Mouse (Mus musculus) cerebral cortex, adult 2 months (tissue): ENCODE measurements around the gene Npas3.

Source experiments
- WGBS: fragments of 180-500 bp; shearing (Covaris S2); methylation state at CpG from one replicate; pipeline ENCODE4 v1.1.7; 2018; 5-methylcytosine and 5-hydroxymethylcytosine counted together

The Npas3 gene

DNA sequence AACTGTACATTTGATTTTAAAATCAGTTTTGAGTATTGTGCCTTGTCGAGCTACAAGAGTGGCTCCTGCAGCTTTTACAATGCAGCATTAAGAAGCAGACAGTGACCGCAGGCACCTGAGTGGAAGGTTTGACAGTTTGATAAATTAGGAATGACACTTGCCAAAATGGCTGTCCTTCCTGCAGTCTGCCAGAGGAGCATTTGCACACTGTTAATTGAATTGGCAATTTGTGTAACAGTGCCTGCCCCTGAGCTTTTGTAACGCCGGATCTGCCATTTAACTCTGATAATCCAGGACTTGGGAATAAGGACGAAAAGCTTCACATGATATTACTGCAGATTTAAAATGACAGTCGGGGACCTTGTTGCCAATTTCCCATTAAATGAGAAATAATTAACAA lies 357.2 kb downstream of the Npas3 start:
- WGBS: 75% methylated on average over 6 of the region's 6 CpGs

DNA sequence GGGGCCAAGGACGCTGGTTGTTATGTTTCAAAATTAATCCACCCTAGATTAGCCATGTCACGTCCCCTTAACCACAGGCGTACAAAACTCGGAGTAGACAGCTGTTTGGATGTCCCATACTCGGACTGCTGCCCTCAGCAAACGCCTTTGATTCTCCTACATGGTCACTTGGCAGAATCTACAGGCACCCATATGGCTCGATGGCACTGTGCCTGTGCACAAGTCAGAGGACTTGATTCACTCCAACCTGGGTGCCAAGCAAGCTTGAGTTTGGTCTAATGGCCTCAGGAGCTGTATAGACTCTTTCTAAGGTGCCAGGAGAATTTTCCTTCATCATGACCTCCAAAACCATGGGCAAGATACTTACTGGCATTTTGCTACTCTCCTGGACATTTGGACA lies 363.6 kb downstream of the Npas3 start:
- WGBS: 76% methylated on average over 7 of the region's 7 CpGs

DNA sequence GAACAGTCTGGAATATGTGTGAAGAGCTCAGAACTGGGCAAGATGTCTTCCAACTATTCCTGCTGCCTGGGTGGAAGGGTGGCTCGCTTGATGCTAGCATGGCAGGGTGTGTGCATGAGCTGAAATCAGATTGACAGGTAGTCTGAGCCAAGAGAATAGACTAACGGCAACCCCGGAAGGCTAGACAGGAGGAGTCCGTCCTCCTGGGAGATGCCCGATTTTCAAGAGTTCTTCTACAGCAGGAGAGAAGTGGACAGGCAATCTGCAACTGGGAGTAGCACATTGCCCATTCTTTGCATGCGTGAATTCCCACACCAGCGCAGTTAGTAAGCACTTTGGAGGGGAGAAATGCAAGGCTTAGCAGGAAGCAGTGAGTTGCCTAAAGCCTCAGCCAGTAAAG lies 372.8 kb downstream of the Npas3 start:
- 73% methylated on average over 7 of the region's 7 CpGs for WGBS

DNA sequence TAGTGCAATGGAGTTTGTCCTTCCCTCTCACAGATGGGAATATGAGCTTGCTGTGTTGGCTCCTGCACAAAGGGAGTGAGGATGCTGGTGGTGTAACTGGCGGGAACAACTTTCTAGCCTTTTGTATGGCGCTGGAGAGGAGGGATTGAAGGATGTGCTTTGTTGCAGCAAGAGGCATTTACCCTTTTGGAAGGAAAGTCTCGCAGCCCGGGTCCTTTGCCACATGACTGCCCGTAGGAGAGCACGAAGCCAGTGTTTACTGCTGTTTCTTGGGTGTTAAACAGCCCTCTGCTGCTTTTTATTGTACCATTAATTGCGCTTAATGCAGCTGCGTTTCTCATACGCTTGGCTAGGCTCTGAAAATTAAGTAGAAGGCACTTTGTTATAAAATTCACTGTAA lies 375.3 kb downstream of the Npas3 start:
- WGBS: 61% methylated on average over 9 of the region's 9 CpGs

DNA sequence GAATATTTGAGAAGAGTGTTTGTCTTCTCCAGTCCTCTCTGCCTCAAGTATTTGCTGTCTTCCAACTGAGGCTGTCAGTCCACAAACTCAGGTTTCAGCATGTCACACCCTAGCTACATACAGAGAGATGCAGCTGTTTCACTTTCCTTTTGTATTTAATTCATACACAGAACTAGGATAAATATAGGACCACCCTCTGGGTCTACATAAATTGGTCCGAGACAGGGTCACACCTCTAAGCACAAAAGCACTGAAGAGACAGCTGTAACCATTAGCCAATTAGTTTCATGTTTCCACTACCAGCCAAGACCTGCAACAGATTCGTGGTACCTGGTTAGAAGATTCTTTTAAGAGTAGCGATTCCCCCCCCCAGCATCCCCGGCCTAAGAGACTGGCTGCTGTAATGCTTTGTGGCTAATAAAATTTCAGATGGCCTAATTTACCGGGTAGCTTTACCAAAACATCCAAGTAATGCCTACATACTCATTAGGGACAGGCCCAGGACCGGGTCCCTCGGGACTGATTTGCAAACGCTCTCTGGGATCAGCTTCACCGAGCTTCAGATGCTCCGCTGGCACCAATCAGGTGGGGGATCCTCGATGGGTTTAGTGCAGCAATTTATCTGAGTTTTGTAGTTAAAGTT lies 376.0 kb downstream of the Npas3 start:
- WGBS: 65% methylated on average over 11 of the region's 11 CpGs

DNA sequence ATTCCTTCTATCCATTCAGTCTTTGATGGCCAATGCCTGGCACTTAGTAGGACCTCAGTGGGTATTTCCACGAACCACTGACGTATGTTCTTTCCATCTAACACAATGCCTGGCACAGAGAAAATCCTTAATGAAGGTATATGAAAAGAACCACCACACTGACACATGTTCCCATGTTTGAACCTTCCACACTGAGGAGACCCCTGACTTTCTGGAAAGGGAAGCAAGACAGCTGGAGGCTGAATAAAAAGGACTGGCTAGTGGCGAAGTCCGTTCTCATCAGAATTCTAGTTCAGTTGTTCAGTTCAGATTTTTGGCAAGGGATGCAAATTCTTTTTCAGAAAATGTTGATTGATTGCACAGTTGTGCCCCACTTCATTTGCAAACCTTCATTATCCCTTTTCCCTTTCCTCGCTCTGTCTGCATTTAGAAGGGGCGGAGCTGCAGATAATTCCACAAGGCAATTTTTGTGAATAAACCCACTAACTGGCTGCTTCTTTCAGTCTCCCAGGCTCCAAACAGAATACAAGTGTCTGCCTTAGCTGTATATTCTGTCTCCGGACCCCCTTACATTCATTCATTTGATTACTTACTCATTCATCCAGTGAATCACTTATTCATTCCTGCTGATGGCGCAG lies 381.1 kb downstream of the Npas3 start:
- WGBS: 68% methylated on average over 8 of the region's 8 CpGs

DNA sequence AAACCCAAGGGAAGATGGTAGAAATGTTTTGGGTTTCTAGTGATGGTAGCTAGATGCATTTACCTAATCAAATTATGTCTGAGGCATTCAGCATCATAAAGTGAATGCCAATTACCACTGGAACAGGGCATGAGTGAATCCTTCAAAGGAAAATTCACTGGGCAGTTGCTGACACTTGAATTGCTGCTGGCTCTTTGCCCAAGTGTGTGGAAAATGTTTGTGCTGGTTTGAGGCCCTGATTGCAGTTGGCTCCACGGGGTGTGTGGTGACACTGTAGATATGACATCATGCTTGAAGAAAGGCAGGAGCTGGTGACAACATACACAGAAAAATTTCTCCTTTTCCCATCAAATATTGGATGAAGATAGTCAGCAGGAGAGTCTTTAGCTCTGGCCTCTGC lies 382.1 kb downstream of the Npas3 start:
- 38% methylated on average over 1 of the region's 1 CpGs for WGBS

DNA sequence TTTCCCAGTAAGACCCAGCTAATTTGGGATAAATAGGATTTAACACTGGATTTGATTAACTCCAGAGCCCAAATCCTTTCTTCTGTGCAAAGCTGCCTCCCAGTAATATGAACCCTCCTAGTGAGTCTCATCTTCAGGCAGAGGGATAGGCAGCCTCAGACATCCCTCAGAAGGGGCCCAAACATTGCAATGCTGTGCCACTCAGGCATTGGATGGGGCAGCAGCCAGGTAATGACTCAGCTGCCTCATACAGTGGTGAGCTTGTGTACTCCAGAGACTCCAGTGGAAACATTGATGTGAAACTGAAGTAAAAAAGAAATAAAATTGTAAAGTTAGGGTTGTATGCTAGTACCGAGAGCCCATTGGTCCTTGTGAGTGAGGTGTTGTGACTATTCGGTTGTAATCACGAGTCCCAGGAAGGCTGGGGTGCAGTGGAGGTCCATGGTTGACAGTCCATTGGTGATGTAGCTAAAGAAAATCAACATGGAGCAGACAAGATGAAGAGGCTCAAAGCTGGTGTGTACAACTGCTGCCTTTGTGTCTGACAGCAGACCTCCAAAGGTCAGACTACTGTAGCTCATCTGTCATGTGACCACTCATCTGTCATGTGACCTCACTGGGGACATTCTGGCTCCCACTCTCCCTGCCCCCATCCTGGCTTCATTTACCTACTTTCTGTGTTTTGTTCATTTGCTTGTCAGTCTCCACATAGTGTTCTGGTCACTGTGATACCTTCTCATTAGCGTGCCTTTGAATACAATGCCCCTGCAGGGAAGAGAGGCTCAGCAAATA lies 383.0 kb downstream of the Npas3 start:
- WGBS: 88% methylated on average over 4 of the region's 4 CpGs

DNA sequence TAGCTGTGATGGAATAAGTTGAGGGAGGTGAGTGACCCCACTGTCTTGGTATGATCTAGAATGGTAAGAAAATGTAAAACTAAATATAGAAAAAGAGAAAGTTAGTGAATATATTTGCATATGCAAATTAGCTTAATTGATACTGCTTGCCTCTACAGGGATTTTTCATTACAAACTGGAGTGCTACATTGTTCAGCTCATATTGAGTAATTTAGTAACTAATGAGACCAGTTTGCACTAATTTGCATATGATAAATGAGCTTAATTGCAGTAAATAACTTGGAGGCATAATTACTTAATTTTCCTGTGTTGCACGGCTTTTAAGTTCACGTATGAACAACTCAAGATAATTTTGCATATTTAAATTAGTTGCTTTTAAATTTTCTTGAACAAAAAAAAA lies 398.8 kb downstream of the Npas3 start:
- WGBS: 67% methylated on average over 2 of the region's 2 CpGs

DNA sequence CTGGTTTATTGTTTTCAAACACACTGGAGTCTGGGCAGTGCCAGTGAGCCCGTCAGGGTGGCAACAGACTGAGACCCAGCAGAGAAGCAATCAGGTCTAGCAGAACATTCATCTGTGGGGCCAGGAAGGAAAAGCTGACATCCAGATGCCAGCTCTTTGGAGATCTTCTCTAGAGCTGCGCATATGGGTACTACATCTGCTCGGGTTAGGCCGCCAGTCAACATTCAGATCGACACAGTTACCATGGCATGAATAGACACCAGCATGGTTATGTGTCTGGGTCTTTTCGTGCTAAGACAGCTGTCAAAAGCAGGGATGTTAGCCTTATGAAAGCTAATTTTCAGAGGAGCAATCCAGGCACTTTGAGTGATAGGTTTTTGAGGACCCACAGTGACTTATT lies 407.8 kb downstream of the Npas3 start:
- WGBS: 84% methylated on average over 6 of the region's 6 CpGs

DNA sequence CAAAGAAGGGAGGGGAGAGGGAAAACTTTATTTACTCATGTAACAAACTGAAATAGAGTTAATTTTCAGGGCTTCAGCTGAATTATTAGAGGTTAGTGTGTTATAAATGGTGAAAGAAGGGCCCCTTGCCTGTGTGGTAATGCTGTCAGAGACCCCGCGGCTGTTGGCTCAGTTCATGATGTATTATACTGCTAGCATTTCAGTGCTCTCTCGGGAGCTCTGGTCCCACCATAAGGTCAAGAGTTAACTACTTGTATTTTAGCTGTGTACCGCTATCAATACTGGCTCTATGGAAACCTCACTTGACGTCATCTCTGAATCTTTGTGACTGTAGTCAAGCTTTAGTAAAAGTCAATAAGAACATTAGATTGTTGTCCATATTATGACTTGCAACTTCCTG lies 415.6 kb downstream of the Npas3 start:
- WGBS: 79% methylated on average over 5 of the region's 5 CpGs

DNA sequence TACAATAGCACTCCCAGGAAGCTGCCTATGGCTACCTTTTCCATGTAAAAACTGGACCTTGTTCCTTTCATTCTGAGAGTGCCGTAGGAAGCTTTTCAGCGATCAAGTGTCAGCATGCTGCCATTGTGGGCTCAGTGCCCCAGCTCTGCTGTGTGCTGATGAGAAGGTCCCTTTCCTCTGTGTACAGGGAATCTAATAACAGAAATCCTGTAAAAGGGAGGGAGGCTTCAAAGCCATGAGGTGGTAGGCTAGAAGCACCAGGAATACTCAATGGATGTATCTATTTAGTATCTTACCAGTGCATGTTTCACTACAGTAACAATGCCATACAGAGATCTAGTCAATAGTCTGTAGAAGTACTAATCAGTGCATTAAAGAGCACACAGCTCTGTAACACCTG lies 423.4 kb downstream of the Npas3 start:
- WGBS: 86% methylated on average over 2 of the region's 2 CpGs

DNA sequence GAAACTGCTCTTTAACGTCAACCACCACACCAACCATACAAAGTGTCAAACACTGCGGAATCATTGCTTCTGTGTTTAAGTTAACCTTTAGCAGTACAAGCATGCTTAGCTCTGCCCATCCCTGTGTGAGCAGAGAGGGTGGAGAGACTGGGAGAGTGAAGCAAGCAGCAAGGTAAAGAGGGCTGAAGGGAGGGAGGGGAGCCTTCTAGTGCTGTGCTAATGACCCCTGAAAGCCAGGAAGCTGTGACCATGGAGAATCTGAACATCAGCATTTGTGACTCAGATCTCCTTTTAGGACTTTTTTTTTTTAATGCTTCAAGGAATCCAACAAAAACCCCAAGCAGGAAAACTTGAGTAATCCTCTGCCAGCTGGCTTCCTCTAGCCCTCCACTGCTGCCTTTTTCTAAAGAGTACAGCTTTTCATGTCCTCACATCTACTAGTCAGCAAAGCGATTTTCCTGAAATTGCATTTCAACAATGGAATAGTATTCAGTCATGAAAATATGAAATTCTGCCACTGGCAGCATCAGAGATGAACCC lies 428.7 kb downstream of the Npas3 start:
- WGBS: 60% methylated on average over 3 of the region's 3 CpGs

DNA sequence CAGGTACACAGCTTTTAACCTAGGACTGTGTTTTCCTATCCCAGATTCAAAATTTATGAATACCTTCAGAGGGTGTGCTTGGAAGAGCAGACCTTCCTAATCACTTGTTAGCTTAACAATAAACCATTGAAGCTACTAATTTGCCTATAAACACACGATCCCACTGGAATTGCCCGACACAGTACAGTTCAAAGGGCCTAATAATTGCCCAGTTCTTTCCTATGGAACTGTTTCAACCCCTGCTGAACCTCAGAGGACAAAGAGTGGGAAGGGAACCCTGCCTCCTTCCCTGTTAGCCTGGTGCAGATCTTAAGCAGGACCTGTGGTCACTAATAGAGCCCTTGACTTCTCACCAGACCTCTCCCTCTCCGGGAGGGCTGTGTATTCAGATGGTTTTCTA lies 429.7 kb downstream of the Npas3 start:
- WGBS: 53% methylated on average over 3 of the region's 3 CpGs

DNA sequence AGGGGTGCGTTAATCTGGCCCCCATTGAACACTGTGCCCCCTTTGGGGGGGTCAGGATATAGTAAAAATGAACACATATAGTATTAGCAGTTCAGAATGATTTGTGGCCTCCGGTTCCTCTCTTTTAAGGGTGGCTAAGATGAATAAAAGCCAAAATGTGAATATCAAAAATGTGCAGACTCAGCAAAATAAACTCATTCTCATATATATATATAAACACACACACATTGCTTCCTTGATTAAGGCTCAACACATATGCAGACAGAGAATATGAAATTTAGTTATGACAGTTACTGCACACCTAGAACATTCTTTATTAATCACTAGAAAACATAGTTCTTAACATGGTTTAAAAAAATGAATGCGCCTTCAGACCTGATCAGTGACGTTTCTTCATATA lies 430.7 kb downstream of the Npas3 start:
- 96% methylated on average over 4 of the region's 4 CpGs for WGBS

DNA sequence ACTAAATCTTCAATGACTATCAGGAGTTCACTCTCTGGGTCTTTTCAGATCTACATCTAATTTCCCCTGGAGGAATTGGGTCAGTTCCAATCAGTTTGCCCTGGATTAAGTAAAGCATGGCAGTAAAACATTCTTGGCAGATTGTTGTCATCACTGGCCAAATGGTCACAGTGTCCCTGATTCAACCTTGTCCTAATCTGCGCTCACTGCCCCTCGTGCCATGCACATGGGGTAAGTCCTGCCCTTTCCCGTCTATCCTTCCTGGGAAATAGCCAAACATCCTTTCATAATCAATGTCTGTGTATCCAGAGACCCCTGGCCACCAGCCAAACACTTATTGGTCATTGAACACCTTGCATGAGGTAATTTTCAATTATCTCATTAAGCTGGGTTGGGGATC lies 432.0 kb downstream of the Npas3 start:
- WGBS: 68% methylated on average over 3 of the region's 3 CpGs

DNA sequence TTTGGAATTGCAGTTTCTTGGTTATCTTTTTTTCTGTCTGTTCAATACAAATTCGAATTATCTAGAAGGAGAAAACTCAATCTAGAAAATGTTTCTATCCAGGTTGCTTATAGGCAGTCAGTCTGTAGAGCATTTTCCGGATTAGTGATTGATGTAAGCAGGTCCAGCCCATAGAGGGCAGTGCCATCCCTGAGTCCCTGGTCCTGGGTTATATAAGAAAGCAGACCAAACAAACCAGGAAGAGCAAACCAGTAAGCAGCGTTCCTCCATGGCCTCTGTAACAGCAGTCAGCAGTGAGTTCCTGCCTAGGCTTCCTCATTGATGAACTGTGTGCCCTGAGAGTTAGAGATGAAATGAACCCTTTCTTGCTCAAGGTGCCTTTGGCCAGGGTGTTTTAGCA lies 433.6 kb downstream of the Npas3 start:
- 69% methylated on average over 3 of the region's 3 CpGs for WGBS

DNA sequence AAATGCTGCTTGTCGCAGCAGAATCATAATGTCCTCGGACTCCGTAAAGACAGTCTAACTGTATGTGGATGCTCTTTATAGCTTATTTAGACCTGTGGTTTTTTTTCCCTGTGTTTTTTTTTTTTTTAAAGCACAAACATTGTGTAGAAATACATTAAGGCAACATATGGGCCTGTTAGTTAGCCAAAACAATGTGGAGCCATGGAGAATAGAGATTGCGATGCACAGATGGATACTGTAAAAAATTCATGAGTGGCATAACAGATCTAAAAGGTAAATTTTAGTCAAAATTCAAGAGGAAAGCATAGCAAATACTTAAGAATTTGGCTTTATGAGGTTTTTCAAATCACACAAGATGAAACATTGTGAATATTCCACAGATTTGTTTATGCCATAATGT lies 444.0 kb downstream of the Npas3 start:
- 84% methylated on average over 4 of the region's 4 CpGs for WGBS

DNA sequence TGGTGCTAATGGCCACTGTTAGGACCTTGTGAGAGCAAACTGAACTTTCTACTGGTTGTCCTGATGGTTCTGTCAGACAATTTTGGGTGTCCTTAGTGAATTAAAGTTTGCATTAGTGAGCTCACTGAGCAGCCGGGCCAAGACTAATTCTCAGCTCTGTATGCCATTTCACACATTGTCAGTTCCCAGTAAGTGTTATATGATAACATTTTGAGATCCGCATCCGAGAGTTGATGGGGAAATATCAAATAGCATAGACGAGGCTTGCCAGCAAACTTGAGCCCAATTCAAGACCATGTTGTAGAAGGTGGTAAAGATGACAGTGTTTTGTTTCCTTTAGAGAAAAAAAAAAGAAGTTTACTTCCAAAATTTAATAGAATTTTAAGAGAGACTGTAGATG lies 445.9 kb downstream of the Npas3 start:
- WGBS: 79% methylated on average over 4 of the region's 4 CpGs

DNA sequence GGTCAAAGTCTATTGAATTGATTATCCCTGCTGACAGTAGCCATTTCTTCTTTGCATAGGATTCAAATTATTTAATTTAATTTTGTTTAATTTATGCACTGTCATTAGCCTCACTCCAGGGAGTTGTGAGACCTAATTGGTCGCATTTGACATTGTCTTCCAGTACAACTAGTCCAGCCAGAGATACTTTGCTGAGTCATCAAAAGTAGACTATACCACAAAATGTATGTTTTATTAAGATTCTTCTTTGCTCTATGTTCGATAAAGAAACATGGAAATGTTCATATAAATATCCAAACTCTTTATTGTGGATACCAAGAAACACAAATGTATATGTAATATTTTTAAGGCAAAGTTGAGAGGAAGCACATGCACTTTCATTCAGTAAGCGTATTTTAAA lies 446.8 kb downstream of the Npas3 start:
- 93% methylated on average over 3 of the region's 3 CpGs for WGBS

DNA sequence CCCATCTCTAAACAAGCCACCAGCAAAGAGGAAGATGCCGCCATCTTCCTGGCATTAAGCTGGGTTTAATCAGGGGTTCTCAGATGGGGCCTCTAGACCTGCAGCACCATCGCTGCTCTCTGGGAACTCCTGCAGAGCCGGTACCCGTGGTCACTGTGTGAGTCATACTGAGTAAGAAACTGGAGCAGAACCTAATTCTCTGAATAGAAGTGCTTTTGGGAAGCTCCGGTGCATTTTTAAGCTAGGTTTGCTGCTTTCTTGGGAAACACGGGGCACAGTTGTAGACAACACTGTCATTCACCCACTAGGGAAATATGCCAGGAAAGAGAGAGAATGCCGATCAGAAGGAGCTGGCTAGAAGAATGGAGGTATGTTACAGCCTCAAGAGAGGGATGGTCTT lies 449.2 kb downstream of the Npas3 start:
- WGBS: 43% methylated on average over 7 of the region's 7 CpGs

DNA sequence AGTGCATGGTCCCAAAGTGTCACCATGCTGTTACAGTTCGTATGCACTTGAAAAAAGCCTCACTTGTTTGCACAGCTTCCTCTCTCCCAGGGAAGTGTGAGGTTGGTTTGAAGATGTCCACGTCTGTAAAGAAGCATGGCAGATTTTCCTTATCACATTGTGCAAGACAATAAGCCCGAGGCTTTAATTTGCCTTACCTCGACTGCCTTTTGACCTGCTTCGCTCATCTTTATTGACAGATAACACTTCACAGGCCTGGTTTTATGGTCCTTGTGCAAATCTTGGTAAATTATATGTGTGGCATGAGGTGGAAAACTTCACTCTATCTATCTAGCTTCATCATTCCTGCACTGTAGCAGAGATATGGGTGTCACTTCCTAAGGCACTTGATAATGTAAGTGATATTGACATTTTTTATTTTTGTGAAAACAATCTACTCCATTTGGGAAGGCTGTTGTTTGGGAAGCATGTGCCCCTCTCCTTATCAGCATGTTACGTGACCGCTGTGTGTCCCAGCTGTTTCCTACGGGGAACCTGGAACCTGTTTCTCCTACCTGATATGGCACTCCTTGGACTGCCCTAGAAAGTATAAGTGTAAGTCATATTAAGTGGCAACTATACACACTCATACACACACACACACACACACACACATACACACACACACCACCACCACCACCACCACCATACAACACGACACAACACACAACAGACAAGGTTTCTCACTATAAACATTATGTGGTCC lies 450.2 kb downstream of the Npas3 start:
- 95% methylated on average over 9 of the region's 9 CpGs for WGBS
